Mouse (Mus musculus) cortical plate, adult 2 months (tissue): ENCODE measurements around the gene Ntsr1. TPM values are rescaled to one million over a fixed set of nuclear protein-coding genes. Genes with fewer than 3 reads are reported as not detected.

Experiments
- H3K27ac ChIP-seq: fragments of 200-500 bp; 2 replicates; pipeline ENCODE4 v1.5.1; 2012; ENCODE audit warnings: low read length, control low read depth, inconsistent platforms; ENCODE audit not compliant: insufficient read depth
- H3K4me1 ChIP-seq: fragments of 200-500 bp; 2 replicates; pipeline ENCODE4 v1.6.1; 2011; ENCODE audit warnings: low read length; ENCODE audit not compliant: control insufficient read depth, insufficient read depth
- H3K4me3 ChIP-seq: fragments of 200-500 bp; 2 replicates; pipeline ENCODE4 v1.5.1; 2011; ENCODE audit warnings: mild to moderate bottlenecking, low read length, control low read depth; ENCODE audit not compliant: insufficient read depth
- CTCF ChIP-seq: fragments of 200-500 bp; IDR thresholded peaks from 2 replicates; pipeline ENCODE4 v1.5.1; 2011; ENCODE audit warnings: mild to moderate bottlenecking, control low read depth, low read length; ENCODE audit not compliant: insufficient read depth; ENCODE audit errors: extremely low read depth
- POLR2A ChIP-seq: fragments of 200-500 bp; IDR thresholded peaks from 2 replicates; pipeline ENCODE4 v1.6.1; 2011; ENCODE audit warnings: mild to moderate bottlenecking, low read length, control low read depth; ENCODE audit not compliant: insufficient read depth; ENCODE audit errors: extremely low read depth
- polyA plus RNA-seq: library from polyadenylated mRNA; depleted of rRNA; stranded (reverse); fragments of >200 nt; gene quantifications from 2 replicates; pipeline ENCODE4 v1.2.3, GENCODE M21; 2012

The Ntsr1 gene
- polyA plus RNA-seq, 1 experiment = 5.6 TPM

GRCm38 (mm10) chr2:180527447-180527846, 27.7 kb downstream of the Ntsr1 start:
- TF ChIP-seq POLR2A = no peak
- no peak for TF ChIP-seq CTCF
- Histone ChIP-seq H3K4me3 (no peak overlapping the region), H3K27ac (no peak overlapping the region), H3K4me1 (peaks cover 4% of the 10 kb centered on the region)

GRCm38 (mm10) chr2:180527883-180528282, 28.1 kb downstream of the Ntsr1 start:
- no peak overlapping the region for H3K27ac ChIP-seq
- peaks cover 4% of the 10 kb centered on the region for H3K4me1 ChIP-seq
- TF ChIP-seq POLR2A = no peak
- TF ChIP-seq CTCF = no peak
- no peak overlapping the region for H3K4me3 ChIP-seq

- H3K4me1 ChIP-seq = peaks cover 4% of the 10 kb centered on the region
- TF ChIP-seq POLR2A = no peak
- no peak for TF ChIP-seq CTCF
- H3K4me3 ChIP-seq = no peak overlapping the region
- H3K27ac ChIP-seq = no peak overlapping the region
These were observed 30.4 kb downstream of the Ntsr1 start for GRCm38 (mm10) chr2:180530130-180530529.

- Histone ChIP-seq H3K4me1 (peaks cover 4% of the 10 kb centered on the region), H3K4me3 (no peak overlapping the region), H3K27ac (no peak overlapping the region)
- TF ChIP-seq POLR2A (no peak), CTCF (no peak)
These were observed 30.8 kb downstream of the Ntsr1 start for GRCm38 (mm10) chr2:180530584-180530983.

- Histone ChIP-seq H3K27ac (no peak overlapping the region), H3K4me3 (no peak overlapping the region)
- no peak for TF ChIP-seq POLR2A
- TF ChIP-seq CTCF = no peak
These were observed 32.1 kb downstream of the Ntsr1 start for GRCm38 (mm10) chr2:180531671-180532385.

GRCm38 (mm10) chr2:180532386-180532995, 32.7 kb downstream of the Ntsr1 start:
- Histone ChIP-seq H3K27ac (no peak overlapping the region), H3K4me1 (peaks cover 4% of the 10 kb centered on the region), H3K4me3 (no peak overlapping the region)
- no peak for TF ChIP-seq POLR2A
- TF ChIP-seq CTCF = no peak

More at GRCm38 (mm10) chr2:180531671-180532385, 32.1 kb downstream of the Ntsr1 start:
- H3K4me1 ChIP-seq = peaks cover 4% of the 10 kb centered on the region

GRCm38 (mm10) chr2:180533237-180533636, 33.5 kb downstream of the Ntsr1 start:
- no peak overlapping the region for H3K27ac ChIP-seq
- TF ChIP-seq CTCF (no peak), POLR2A (no peak)
- no peak overlapping the region for H3K4me3 ChIP-seq
- peaks cover 4% of the 10 kb centered on the region for H3K4me1 ChIP-seq

- no peak for TF ChIP-seq CTCF
- no peak for TF ChIP-seq POLR2A
These were observed 43.9 kb downstream of the Ntsr1 start for GRCm38 (mm10) chr2:180543675-180544074.

GRCm38 (mm10) chr2:180545046-180545445, 45.3 kb downstream of the Ntsr1 start:
- Histone ChIP-seq H3K27ac (no peak overlapping the region), H3K4me1 (peaks cover 2% of the 10 kb centered on the region; the same call in 1 of the 2 replicates), H3K4me3 (no peak overlapping the region)
- TF ChIP-seq CTCF (no peak), POLR2A (no peak)

More at GRCm38 (mm10) chr2:180543675-180544074, 43.9 kb downstream of the Ntsr1 start:
- peaks cover 2% of the 10 kb centered on the region; the same call in 1 of the 2 replicates for H3K4me1 ChIP-seq
- H3K4me3 ChIP-seq = no peak overlapping the region
- H3K27ac ChIP-seq = no peak overlapping the region
